Mouse (Mus musculus): ENCODE measurements around the gene Gm37240.

- TF ChIP-seq CTCF (IDR thresholded peaks at IDR 0.05; ENCODE audit: borderline replicate concordance, extremely low read depth, insufficient read depth, insufficient read length) = no peak
- no peak for TF ChIP-seq POLR2A (IDR thresholded peaks at IDR 0.05; ENCODE audit: borderline replicate concordance, extremely low read depth, insufficient read depth, insufficient read length, poor library complexity, severe bottlenecking)
Observed at GRCm38 (mm10) chr3:84748139-84748538, 1139.2 kb downstream of the Gm37240 start.
